Mouse (Mus musculus) limb, embryonic 12.5 days (tissue): ENCODE measurements around the gene Gm42417. TPM values are rescaled to one million over a fixed set of nuclear protein-coding genes. Genes with fewer than 3 reads are reported as not detected.

ENCODE experiments used
- ATAC-seq: fragments of 200-750 bp; cut with Nextera tagmentation; 2 replicates; pipeline ENCODE4 v1.8.0; 2017; ENCODE audit warnings: low read depth, moderate TSS enrichment; ENCODE audit not compliant: insufficient number of reproducible peaks, insufficient read depth, low FRiP score, low TSS enrichment
- H3K27ac ChIP-seq: fragments of 300-500 bp; sonication (generic); 2 replicates; pipeline ENCODE4 v1.5.1; 2016; ENCODE audit warnings: mild to moderate bottlenecking, moderate library complexity
- H3K27me3 ChIP-seq: fragments of 300-500 bp; sonication (generic); 2 replicates; pipeline ENCODE4 v1.6.1; 2016; ENCODE audit warnings: mild to moderate bottlenecking, moderate library complexity
- H3K36me3 ChIP-seq: fragments of 300-500 bp; sonication (generic); 2 replicates; pipeline ENCODE4 v1.6.1; 2016; ENCODE audit warnings: mild to moderate bottlenecking, moderate library complexity
- H3K4me1 ChIP-seq: fragments of 300-500 bp; sonication (generic); replicated peaks from 2 replicates; pipeline ENCODE4 v1.6.1; 2016
- H3K4me2 ChIP-seq: fragments of 300-500 bp; sonication (generic); 2 replicates; pipeline ENCODE4 v1.6.1; 2016; ENCODE audit warnings: mild to moderate bottlenecking, moderate library complexity
- H3K4me3 ChIP-seq: fragments of 300-500 bp; sonication (generic); replicated peaks from 2 replicates; pipeline ENCODE4 v1.5.1; 2016; ENCODE audit warnings: mild to moderate bottlenecking
- H3K9ac ChIP-seq: fragments of 300-500 bp; sonication (generic); replicated peaks from 2 replicates; pipeline ENCODE4 v1.6.1; 2016; ENCODE audit warnings: mild to moderate bottlenecking, moderate library complexity
- H3K9me3 ChIP-seq: fragments of 300-500 bp; sonication (generic); 2 replicates; pipeline ENCODE4 v1.6.1; 2016; ENCODE audit warnings: mild to moderate bottlenecking, moderate library complexity
- WGBS: fragments of 180-500 bp; shearing (Covaris S2); methylation state at CpG from one replicate; pipeline ENCODE4 v1.1.7; 2016; 5-methylcytosine and 5-hydroxymethylcytosine counted together
- polyA plus RNA-seq: library from polyadenylated mRNA; unstranded; fragments of >200 nt; fragmentation: Nextera tagmentation; extraction: Ambion mirVana; gene quantifications from 2 replicates; pipeline ENCODE4 v1.2.1, GENCODE M21; 2016

Gene Gm42417
- polyA plus RNA-seq, 1 experiment from 2014 or later, result 0.74 TPM

- H3K27ac ChIP-seq, result no peak overlapping the region
- WGBS, result 79% methylated on average over 5 of the region's 5 CpGs
- H3K36me3 ChIP-seq, result no peaks in the 10 kb centered on the region
- 0 out of 2 replicates have a peak overlapping the region, but pooled peaks have one; percentile 4 for H3K9ac ChIP-seq
- ATAC-seq, result no peak
- H3K4me3 ChIP-seq, result no peak overlapping the region
- H3K4me2 ChIP-seq, result no peak overlapping the region
- H3K9me3 ChIP-seq, result no peaks in the 10 kb centered on the region
- peaks cover 60% of the 10 kb centered on the region for H3K4me1 ChIP-seq
- H3K27me3 ChIP-seq, result no peaks in the 10 kb centered on the region
Measured at GRCm38 (mm10) chr1:36574196-36574955, 35.1 kb upstream of the Gm42417 start.

DNA sequence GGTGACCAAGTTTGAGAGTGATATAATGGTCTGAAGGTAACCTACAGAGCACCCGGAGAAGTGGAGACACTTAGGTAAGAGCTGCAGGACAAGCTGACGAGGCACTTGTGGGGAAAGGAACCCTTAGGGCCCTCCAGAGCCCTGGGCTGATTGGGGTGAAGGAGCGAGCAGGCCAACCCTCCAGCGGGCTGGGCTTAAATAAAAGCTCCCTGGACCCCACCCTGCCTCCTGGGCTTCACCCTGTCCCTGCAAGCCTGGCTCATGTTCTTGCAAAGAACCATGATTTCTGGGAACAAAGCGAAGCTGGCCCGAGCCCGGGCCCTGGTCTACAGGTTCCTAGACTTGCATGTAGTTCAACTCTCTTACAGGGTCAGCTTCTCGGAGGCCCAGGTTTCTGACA lies 34.3 kb upstream of the Gm42417 start:
- WGBS, result 76% methylated on average over 8 of the region's 8 CpGs
- Histone ChIP-seq H3K4me1 (peaks cover 64% of the 10 kb centered on the region), H3K36me3 (no peaks in the 10 kb centered on the region), H3K27me3 (no peaks in the 10 kb centered on the region), H3K27ac (no peak overlapping the region), H3K4me3 (no peak overlapping the region), H3K9me3 (no peaks in the 10 kb centered on the region), H3K4me2 (no peak overlapping the region), H3K9ac (no peak overlapping the region)
- no peak for ATAC-seq

DNA sequence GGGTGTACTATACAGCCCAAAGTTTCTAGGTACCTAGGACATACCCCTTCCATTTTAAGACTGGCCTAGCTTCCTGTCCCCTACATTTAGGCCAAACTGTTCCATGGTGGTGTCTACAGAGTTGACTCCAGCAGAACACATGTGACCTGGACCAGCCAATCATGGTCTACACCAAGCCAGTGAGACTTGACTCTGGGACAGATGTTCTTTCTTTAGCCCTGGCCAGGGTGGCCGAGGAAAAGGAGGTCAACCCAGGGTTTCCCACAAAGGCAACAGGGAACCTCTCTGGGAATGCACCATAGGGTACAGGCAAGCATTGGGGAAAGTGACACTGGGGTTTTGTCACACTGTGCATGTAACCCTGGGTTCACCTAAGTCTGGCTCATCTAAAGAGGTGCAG lies 33.5 kb upstream of the Gm42417 start:
- 54% methylated on average over 1 of the region's 1 CpGs for WGBS
- no peaks in the 10 kb centered on the region for H3K36me3 ChIP-seq
- no peak overlapping the region for H3K9ac ChIP-seq
- H3K4me3 ChIP-seq, result no peak overlapping the region
- no peaks in the 10 kb centered on the region for H3K27me3 ChIP-seq
- ATAC-seq, result no peak
- peaks cover 72% of the 10 kb centered on the region for H3K4me1 ChIP-seq
- no peak overlapping the region for H3K27ac ChIP-seq
- H3K4me2 ChIP-seq, result no peak overlapping the region
- no peaks in the 10 kb centered on the region for H3K9me3 ChIP-seq

GRCm38 (mm10) chr1:36572140-36572700 lies 33.0 kb upstream of the Gm42417 start:
- WGBS, result 80% methylated on average over 2 of the region's 2 CpGs

GRCm38 (mm10) chr1:36571627-36572026 lies 32.4 kb upstream of the Gm42417 start:
- Histone ChIP-seq H3K4me2 (no peak overlapping the region), H3K27ac (0 out of 2 replicates have a peak overlapping the region, but pooled peaks have one; percentile 23), H3K36me3 (no peaks in the 10 kb centered on the region), H3K27me3 (no peaks in the 10 kb centered on the region), H3K9me3 (no peaks in the 10 kb centered on the region), H3K4me1 (peaks cover 72% of the 10 kb centered on the region), H3K9ac (no peak overlapping the region), H3K4me3 (no peak overlapping the region)
- no peak for ATAC-seq
- 39% methylated on average over 6 of the region's 6 CpGs for WGBS

More at GRCm38 (mm10) chr1:36572140-36572700, 33.0 kb upstream of the Gm42417 start:
- Histone ChIP-seq H3K4me1 (peaks cover 72% of the 10 kb centered on the region), H3K9me3 (no peaks in the 10 kb centered on the region), H3K27ac (0 out of 2 replicates have a peak overlapping the region, but pooled peaks have one; percentile 23), H3K27me3 (no peaks in the 10 kb centered on the region), H3K4me3 (no peak overlapping the region), H3K4me2 (no peak overlapping the region), H3K9ac (no peak overlapping the region), H3K36me3 (no peaks in the 10 kb centered on the region)
- no peak for ATAC-seq

GRCm38 (mm10) chr1:36570320-36570719 lies 31.1 kb upstream of the Gm42417 start:
- Histone ChIP-seq H3K27me3 (no peaks in the 10 kb centered on the region), H3K9me3 (no peaks in the 10 kb centered on the region), H3K36me3 (no peaks in the 10 kb centered on the region), H3K27ac (no peak overlapping the region), H3K9ac (no peak overlapping the region), H3K4me2 (no peak overlapping the region), H3K4me1 (peaks cover 68% of the 10 kb centered on the region), H3K4me3 (no peak overlapping the region)
- ATAC-seq, result no peak
- WGBS, result 89% methylated on average over 5 of the region's 5 CpGs

DNA sequence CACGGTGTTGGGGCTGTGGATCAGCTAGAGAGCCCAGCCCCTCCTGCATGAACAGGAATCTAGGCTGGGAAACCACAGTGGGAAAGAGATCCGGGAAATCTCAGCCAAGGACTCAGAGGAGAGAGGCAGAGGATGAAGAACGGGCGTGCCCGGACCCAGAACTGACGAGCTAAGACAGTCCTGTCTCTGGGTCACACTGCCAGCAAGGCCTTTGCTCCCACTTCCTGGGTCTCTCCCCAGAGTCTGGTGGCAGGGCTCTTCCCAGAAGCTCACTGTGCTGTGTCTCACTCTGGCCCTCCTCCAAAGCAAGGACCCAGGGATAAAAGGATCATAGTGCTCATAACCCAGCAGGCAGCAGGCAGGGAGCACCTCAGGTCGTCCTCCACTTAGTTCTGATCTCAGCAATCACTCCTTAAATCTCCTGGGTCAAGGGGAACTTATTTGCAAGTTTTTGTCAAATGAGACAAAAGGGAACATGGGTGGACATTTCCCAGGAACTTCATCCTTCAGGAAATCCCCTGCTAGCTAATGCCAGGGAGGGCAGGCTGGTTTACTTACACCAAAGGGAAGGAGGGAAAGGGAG lies 30.6 kb upstream of the Gm42417 start:
- Histone ChIP-seq H3K9ac (no peak overlapping the region), H3K27ac (0 out of 2 replicates have a peak overlapping the region, but pooled peaks have one; percentile 4), H3K27me3 (no peaks in the 10 kb centered on the region), H3K4me2 (no peak overlapping the region), H3K4me3 (no peak overlapping the region), H3K36me3 (no peaks in the 10 kb centered on the region), H3K9me3 (no peaks in the 10 kb centered on the region), H3K4me1 (peaks cover 65% of the 10 kb centered on the region)
- 48% methylated on average over 7 of the region's 7 CpGs for WGBS
- ATAC-seq, result no peak

DNA sequence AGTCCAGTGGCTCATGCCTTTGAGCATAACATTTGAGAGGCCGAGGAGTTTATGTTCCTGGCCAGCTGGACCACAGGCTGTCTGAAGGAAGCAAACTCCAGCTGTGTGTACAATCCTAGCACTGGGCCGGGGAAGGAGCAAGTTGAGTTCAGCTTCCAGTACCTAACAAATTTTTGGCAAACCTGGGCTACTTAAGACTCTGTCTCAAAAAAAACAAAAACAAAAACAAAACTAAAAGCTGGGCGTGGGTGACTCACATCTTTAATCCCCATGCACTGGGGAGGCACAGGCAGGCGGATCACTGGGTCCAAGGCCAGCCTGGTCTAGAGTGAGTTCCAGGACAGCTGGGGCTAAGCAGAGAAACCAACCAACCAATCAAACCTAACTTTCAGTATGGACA lies 29.5 kb upstream of the Gm42417 start:
- WGBS, result 75% methylated on average over 4 of the region's 4 CpGs
- Histone ChIP-seq H3K9me3 (no peaks in the 10 kb centered on the region), H3K4me3 (no peak overlapping the region), H3K4me2 (no peak overlapping the region), H3K27ac (no peak overlapping the region), H3K27me3 (no peaks in the 10 kb centered on the region), H3K9ac (no peak overlapping the region), H3K36me3 (no peaks in the 10 kb centered on the region), H3K4me1 (peaks cover 60% of the 10 kb centered on the region)
- ATAC-seq, result no peak

GRCm38 (mm10) chr1:36567818-36568603 lies 28.8 kb upstream of the Gm42417 start:
- no peaks in the 10 kb centered on the region for H3K36me3 ChIP-seq
- peaks cover 62% of the 10 kb centered on the region for H3K4me1 ChIP-seq
- H3K9ac ChIP-seq, result no peak overlapping the region
- H3K4me3 ChIP-seq, result no peak overlapping the region
- H3K4me2 ChIP-seq, result no peak overlapping the region
- 47% methylated on average over 21 of the region's 21 CpGs for WGBS
- no peaks in the 10 kb centered on the region for H3K27me3 ChIP-seq
- H3K9me3 ChIP-seq, result no peaks in the 10 kb centered on the region
- no peak overlapping the region for H3K27ac ChIP-seq
- ATAC-seq, result no peak

DNA sequence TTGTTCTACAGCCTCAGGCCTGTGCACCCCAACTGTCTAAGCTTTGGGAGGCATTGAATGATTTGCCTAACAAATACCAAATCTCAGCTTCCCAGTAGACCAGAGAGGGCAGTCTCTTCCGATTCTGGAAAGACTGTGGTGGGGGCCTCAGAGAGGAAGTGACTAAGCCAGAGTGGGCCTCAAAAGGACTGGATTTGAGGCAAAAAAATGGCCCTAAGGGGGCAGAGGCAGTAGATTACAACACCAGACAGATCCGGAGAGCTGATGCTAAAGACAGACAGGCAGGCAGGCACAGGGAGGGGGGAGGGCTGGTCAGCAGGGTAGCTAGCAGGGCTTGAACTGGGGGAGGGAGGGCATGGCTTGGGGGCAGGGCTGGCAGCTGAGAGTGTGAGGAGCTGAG lies 27.2 kb upstream of the Gm42417 start:
- peaks cover 61% of the 10 kb centered on the region for H3K4me1 ChIP-seq

DNA sequence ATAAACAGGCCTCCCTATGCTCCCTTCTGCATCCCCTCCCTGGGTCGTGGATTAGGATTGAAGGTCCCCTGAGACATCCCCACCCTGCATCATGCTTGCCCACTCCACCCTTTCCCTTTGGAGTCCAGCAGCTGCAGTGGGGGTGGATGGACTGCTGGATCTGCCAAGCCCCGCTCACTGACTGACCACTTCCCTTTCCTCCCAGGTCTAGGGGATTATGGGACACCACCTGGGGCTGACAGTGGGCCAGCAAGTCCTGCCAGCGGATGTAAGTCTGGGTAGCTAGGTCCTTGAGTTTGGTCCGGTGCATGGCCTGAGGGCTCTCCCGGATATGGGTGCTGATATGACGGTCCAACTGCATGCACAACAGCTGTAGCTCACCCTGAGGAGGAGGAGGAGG lies 24.9 kb upstream of the Gm42417 start:
- ATAC-seq, result no peak
- Histone ChIP-seq H3K9ac (no peak overlapping the region), H3K27ac (no peak overlapping the region), H3K4me3 (no peak overlapping the region), H3K4me2 (no peak overlapping the region), H3K27me3 (no peaks in the 10 kb centered on the region), H3K9me3 (no peaks in the 10 kb centered on the region), H3K36me3 (no peaks in the 10 kb centered on the region), H3K4me1 (peaks cover 65% of the 10 kb centered on the region)
- WGBS, result 80% methylated on average over 6 of the region's 6 CpGs

More for the DNA sequence above, 27.2 kb upstream of the Gm42417 start:
- Histone ChIP-seq H3K27me3 (no peaks in the 10 kb centered on the region), H3K27ac (peak overlapping the region; percentile 66), H3K4me2 (no peak overlapping the region), H3K4me3 (no peak overlapping the region), H3K9me3 (no peaks in the 10 kb centered on the region), H3K36me3 (no peaks in the 10 kb centered on the region), H3K9ac (no peak overlapping the region)
- ATAC-seq, result no peak
- WGBS, result 3% methylated on average over 2 of the region's 2 CpGs
